Mouse (Mus musculus) myocyte (in vitro differentiated cells): Measurements from ENCODE around the gene Lypla2. TPM values are rescaled to one million over a fixed set of nuclear protein-coding genes. Genes with fewer than 3 reads are reported as not detected.
"Not testable (repeated sequence)": the region's sequence is repeated elsewhere in the genome, so short reads cannot be mapped to it uniquely, and the experiment has no call there.

Experiments
- H3K27me3 ChIP-seq: one replicate; pipeline ENCODE4 v1.6.1; 2011; ENCODE audit not compliant: control insufficient read depth, insufficient read depth, insufficient read length
- H3K36me3 ChIP-seq: one replicate; pipeline ENCODE4 v1.6.1; 2011; ENCODE audit not compliant: control insufficient read depth, insufficient read depth
- H3K4me2 ChIP-seq: one replicate; pipeline ENCODE4 v1.6.1; 2011; ENCODE audit warnings: low read depth, control low read depth
- H3K4me3 ChIP-seq: one replicate; pipeline ENCODE4 v1.5.1; 2011; ENCODE audit warnings: mild to moderate bottlenecking, control low read depth, moderate library complexity
- H3K79me2 ChIP-seq: one replicate; pipeline ENCODE4 v1.6.1; 2011; ENCODE audit not compliant: control insufficient read depth, insufficient read depth
- H3ac ChIP-seq: one replicate; pipeline ENCODE4 v1.6.1; 2011; ENCODE audit not compliant: control insufficient read depth, insufficient read length
- CEBPB ChIP-seq: IDR thresholded peaks from 2 replicates; pipeline ENCODE4 v1.6.1; 2011; ENCODE audit warnings: mild to moderate bottlenecking, moderate library complexity; ENCODE audit not compliant: poor library complexity, insufficient read depth, severe bottlenecking
- E2F4 ChIP-seq: IDR thresholded peaks from one replicate; pipeline ENCODE4 v1.6.1; 2011; ENCODE audit warnings: mild to moderate bottlenecking, control low read depth, moderate library complexity; ENCODE audit not compliant: insufficient read depth
- MAX ChIP-seq: IDR thresholded peaks from one replicate; pipeline ENCODE4 v1.6.1; 2011; ENCODE audit warnings: low read depth, mild to moderate bottlenecking, control low read depth
- MYOD1 ChIP-seq, 3 experiments: IDR thresholded peaks; one replicate each; pipeline ENCODE4 v1.6.1; 2011; ENCODE audit warnings: control low read depth in 2 of 3, low read depth in 2 of 3, mild to moderate bottlenecking in 2 of 3, moderate library complexity in 1 of 3; ENCODE audit not compliant: insufficient read length in 2 of 3, control insufficient read depth in 1 of 3
- POLR2A ChIP-seq: IDR thresholded peaks from one replicate; pipeline ENCODE4 v1.6.1; 2011; ENCODE audit warnings: low read depth, mild to moderate bottlenecking, control low read depth, moderate library complexity; ENCODE audit not compliant: insufficient read length
- POLR2AphosphoS2 ChIP-seq: IDR thresholded peaks from one replicate; pipeline ENCODE4 v1.6.1; 2011; ENCODE audit warnings: low read depth, control low read depth; ENCODE audit not compliant: insufficient read length
- REST ChIP-seq: IDR thresholded peaks from one replicate; pipeline ENCODE4 v1.6.1; 2011; ENCODE audit warnings: mild to moderate bottlenecking, control low read depth, moderate library complexity; ENCODE audit not compliant: insufficient read depth, insufficient read length
- SRF ChIP-seq: IDR thresholded peaks from one replicate; pipeline ENCODE4 v1.6.1; 2011; ENCODE audit warnings: low read depth; ENCODE audit not compliant: control insufficient read depth, insufficient read length
- TCF12 ChIP-seq: IDR thresholded peaks from one replicate; pipeline ENCODE4 v1.6.1; 2011; ENCODE audit warnings: mild to moderate bottlenecking, control low read depth; ENCODE audit not compliant: poor library complexity, insufficient read depth, severe bottlenecking
- TCF3 ChIP-seq: IDR thresholded peaks from one replicate; pipeline ENCODE4 v1.6.1; 2011; ENCODE audit warnings: low read depth, control low read depth; ENCODE audit not compliant: insufficient read length
- USF1 ChIP-seq: IDR thresholded peaks from one replicate; pipeline ENCODE4 v1.6.1; 2011; ENCODE audit warnings: low read depth, mild to moderate bottlenecking, control low read depth, moderate library complexity
- polyA plus RNA-seq: library from polyadenylated mRNA; unstranded; fragments of >200 nt; fragmentation: generic; extraction: Trizol; gene quantifications from one replicate; pipeline ENCODE4 v1.2.1, GENCODE M21; 2012; ENCODE audit warnings: missing spikeins

Gene Lypla2
- polyA plus RNA-seq, 1 experiment, result 60.9 TPM

DNA sequence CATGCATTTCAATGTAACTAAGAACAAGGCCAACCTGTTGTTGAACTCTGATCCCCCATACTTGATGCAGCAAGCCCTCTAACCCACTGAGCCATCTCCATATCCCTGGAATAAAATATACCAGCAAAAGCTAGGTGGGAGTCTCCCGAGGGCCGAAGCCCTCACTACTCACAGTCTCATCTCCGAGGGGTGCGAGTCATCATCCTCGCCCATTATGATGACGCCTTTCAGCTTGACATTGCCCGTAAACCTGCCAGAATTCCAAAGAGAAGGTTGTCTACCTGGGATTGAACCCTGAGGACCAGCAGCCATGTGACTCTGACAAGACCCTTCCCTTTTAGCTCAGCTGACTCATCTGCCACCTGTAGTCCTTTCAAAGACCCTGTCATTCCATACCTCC, 13.3 kb upstream of the Lypla2 start:
- no peaks in the 10 kb centered on the region for H3K27me3 ChIP-seq
- TF ChIP-seq MAX (no peak), POLR2AphosphoS2 (no peak), MYOD1 (IDR thresholded peaks at IDR 0.05; ENCODE audit: control insufficient read depth in 1 of 3, insufficient read length in 2 of 3, low read depth in 2 of 3) (no peak), USF1 (no peak), TCF3 (no peak), CEBPB (no peak), REST (no peak), POLR2A (no peak)
- peaks cover 12% of the 10 kb centered on the region for H3K79me2 ChIP-seq
- no peak overlapping the region for H3ac ChIP-seq
- peak overlapping the region; percentile 96 for H3K4me2 ChIP-seq
- no peaks in the 10 kb centered on the region for H3K36me3 ChIP-seq
- peak overlapping the region; percentile 71 for H3K4me3 ChIP-seq

DNA sequence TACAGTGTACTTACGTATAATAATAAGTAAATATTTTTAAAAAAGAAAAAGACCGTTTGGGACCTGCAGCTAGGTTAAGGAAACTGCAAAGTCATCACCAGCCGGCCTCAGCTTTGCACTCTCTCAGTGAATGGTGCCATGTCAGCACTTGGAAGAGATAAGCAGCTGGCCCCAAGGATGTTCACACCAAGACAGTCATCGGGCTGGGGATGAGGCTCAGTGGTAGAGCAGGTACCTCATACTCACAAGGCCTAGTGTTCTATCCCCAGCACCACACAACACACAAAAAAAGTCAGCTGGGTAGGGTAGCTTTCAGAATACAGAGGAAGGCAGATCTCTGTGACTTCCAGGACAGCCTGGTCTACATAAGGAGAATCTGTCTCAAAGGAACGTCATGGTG, 12.8 kb upstream of the Lypla2 start:
- no peaks in the 10 kb centered on the region for H3K27me3 ChIP-seq
- no peak overlapping the region for H3ac ChIP-seq
- H3K4me3 ChIP-seq, result no peak overlapping the region
- H3K4me2 ChIP-seq, result no peak overlapping the region
- no peaks in the 10 kb centered on the region for H3K36me3 ChIP-seq
- H3K79me2 ChIP-seq, result peaks cover 12% of the 10 kb centered on the region
- TF ChIP-seq E2F4 (no peak), TCF3 (no peak), CEBPB (no peak), MAX (no peak), REST (no peak), SRF (no peak), POLR2AphosphoS2 (no peak)

DNA sequence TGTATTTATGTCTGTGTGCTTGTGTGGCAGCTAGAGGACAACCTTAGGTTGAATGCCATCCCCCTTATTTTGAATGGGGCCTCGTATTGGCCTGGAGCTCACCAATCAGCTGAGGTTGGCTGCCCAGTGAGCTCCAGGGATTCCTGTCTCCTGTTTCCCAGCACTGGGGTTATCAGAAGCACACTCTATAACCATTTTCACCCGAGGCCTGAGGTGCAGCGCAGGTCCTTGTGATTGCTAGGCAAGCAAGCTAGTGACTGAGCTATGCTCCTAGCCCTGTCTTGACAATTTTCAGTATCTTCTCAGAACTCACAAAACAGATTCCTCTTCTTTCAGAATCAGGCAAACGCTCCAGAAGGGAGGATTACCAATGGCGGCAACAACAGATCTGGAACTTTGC, 12.1 kb upstream of the Lypla2 start:
- Histone ChIP-seq H3ac (no peak overlapping the region), H3K79me2 (peaks cover 12% of the 10 kb centered on the region), H3K27me3 (no peaks in the 10 kb centered on the region), H3K4me3 (no peak overlapping the region), H3K36me3 (no peaks in the 10 kb centered on the region), H3K4me2 (no peak overlapping the region)
- TF ChIP-seq USF1 (no peak), POLR2A (no peak), MAX (no peak)

GRCm38 (mm10) chr4:135981524-135982063, 9.2 kb upstream of the Lypla2 start:
- Histone ChIP-seq H3K36me3 (peaks cover 5% of the 10 kb centered on the region), H3K27me3 (no peaks in the 10 kb centered on the region), H3K79me2 (peaks cover 9% of the 10 kb centered on the region)

GRCm38 (mm10) chr4:135980223-135980622, 7.8 kb upstream of the Lypla2 start:
- H3K79me2 ChIP-seq, H3K4me3 ChIP-seq, H3ac ChIP-seq, H3K27me3 ChIP-seq, H3K4me2 ChIP-seq, H3K36me3 ChIP-seq: not testable (repeated sequence)

More at GRCm38 (mm10) chr4:135981524-135982063, 9.2 kb upstream of the Lypla2 start:
- no peak for TF ChIP-seq REST
- no peak for TF ChIP-seq MAX
- TF ChIP-seq POLR2A, result no peak
- TF ChIP-seq USF1, result no peak
- TF ChIP-seq POLR2AphosphoS2, result no peak
- no peak for TF ChIP-seq CEBPB
- no peak for TF ChIP-seq MYOD1 (IDR thresholded peaks at IDR 0.05; ENCODE audit: control insufficient read depth in 1 of 3, insufficient read length in 2 of 3, low read depth in 2 of 3)
- TF ChIP-seq SRF, result no peak
- no peak for TF ChIP-seq TCF3
- Histone ChIP-seq H3K4me2 (no peak overlapping the region), H3ac (no peak overlapping the region), H3K4me3 (no peak overlapping the region)

DNA sequence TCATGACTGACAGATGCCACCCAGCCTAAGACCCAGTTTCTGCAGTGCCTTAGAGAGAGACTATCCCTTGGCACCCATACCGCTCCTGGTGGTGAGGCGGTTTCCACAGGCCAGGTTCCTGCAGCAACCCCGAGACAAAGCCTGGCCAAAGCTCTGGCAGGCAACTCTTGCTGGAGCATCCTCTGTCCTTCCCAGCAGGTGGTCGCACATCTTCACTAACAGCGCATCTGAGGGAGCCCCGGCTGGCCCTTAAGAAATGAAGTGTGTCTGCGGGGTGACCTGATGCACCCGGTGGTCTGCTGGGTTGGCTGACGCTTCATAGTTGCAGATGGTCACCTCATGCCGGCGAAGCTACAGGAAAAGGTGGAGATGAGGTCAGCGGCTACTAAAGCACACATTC, 3.7 kb upstream of the Lypla2 start:
- H3K79me2 ChIP-seq, result peaks cover 11% of the 10 kb centered on the region
- H3K4me3 ChIP-seq, result no peak overlapping the region
- no peak overlapping the region for H3ac ChIP-seq
- H3K4me2 ChIP-seq, result no peak overlapping the region
- H3K36me3 ChIP-seq, result peaks cover 17% of the 10 kb centered on the region
- TF ChIP-seq TCF12 (no peak), TCF3 (no peak)
- H3K27me3 ChIP-seq, result no peaks in the 10 kb centered on the region
